Mouse (Mus musculus) bone marrow, adult 2 months (tissue): ENCODE measurements around the gene Xrcc6. TPM values are rescaled to one million over a fixed set of nuclear protein-coding genes. Genes with fewer than 3 reads are reported as not detected.

Experiments used
- H3K27ac ChIP-seq: fragments of 200-500 bp; 2 replicates; pipeline ENCODE4 v1.5.1; 2012; ENCODE audit warnings: low read depth, mild to moderate bottlenecking, control low read depth, inconsistent platforms, low read length; ENCODE audit not compliant: control insufficient read depth, poor library complexity, insufficient read depth
- H3K4me1 ChIP-seq: fragments of 200-500 bp; 2 replicates; pipeline ENCODE4 v1.6.1; 2011; ENCODE audit warnings: low read length; ENCODE audit not compliant: control insufficient read depth, insufficient read depth
- H3K4me3 ChIP-seq: fragments of 200-500 bp; replicated peaks from 2 replicates; pipeline ENCODE3; 2011; ENCODE audit warnings: mild to moderate bottlenecking, low read depth, low read length, control low read depth; ENCODE audit not compliant: control insufficient read depth
- CTCF ChIP-seq: fragments of 200-500 bp; IDR thresholded peaks from 2 replicates; pipeline ENCODE4 v1.5.1; 2011; ENCODE audit warnings: low read length, control low read depth; ENCODE audit not compliant: control insufficient read depth, insufficient read depth
- POLR2A ChIP-seq: fragments of 200-500 bp; IDR thresholded peaks from 2 replicates; pipeline ENCODE4 v1.6.1; 2011; ENCODE audit warnings: low read depth, mild to moderate bottlenecking, control low read depth, low read length, borderline replicate concordance; ENCODE audit not compliant: control insufficient read depth
- WGBS: fragments of 180-500 bp; shearing (Covaris S2); methylation state at CpG from one replicate; pipeline ENCODE4 v1.1.7; 2018; 5-methylcytosine and 5-hydroxymethylcytosine counted together
- polyA plus RNA-seq: library from polyadenylated mRNA; stranded (reverse); fragments of >200 nt; gene quantifications from 2 replicates; pipeline ENCODE4 v1.2.4, GENCODE M21; 2011; ENCODE audit warnings: low replicate concordance; ENCODE audit not compliant: missing spikeins, insufficient read depth, insufficient read length

Xrcc6 gene
- polyA plus RNA-seq, 1 experiment, result 96.2 TPM

DNA sequence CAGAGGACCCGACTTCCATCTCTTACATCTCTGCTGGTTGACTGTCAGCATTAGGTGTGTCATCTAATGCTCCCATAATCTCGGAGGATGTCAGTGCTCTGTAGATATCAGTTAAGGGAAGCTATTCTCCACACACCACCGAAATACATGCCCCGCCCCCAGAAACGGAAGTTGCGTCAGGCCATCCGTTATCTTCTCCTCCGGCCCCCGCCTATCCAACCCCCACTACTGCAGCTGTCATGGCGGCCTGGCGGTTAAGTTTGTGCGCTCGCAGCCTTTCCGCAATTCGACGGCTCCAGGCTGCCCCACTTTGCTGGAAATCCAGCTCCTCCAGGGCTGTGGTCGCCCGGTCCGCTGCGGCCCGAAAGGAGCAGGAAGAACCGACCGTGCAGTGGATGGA, 7.3 kb upstream of the Xrcc6 start, which contains the start of gene 1700029P11Rik:
TSS of gene 1700029P11Rik (plus strand) at position 220 of the 400 bp plus-strand sequence.
- no peak for TF ChIP-seq CTCF
- TF ChIP-seq POLR2A, result no peak
- no peak within 1 kb of the TSS for H3K4me3 ChIP-seq
- H3K4me1 ChIP-seq, result no peaks in the 10 kb centered on the region
- WGBS, result 84% methylated on average over 23 of the region's 23 CpGs
- H3K27ac ChIP-seq, result no peak within 1 kb of the TSS

- Histone ChIP-seq H3K4me1 (no peaks in the 10 kb centered on the region), H3K27ac (no peak overlapping the region), H3K4me3 (no peak overlapping the region)
- WGBS, result 77% methylated on average over 1 of the region's 1 CpGs
- TF ChIP-seq CTCF, result no peak
- no peak for TF ChIP-seq POLR2A
These were observed 5.5 kb upstream of the Xrcc6 start for GRCm38 (mm10) chr15:81982173-81982572.

DNA sequence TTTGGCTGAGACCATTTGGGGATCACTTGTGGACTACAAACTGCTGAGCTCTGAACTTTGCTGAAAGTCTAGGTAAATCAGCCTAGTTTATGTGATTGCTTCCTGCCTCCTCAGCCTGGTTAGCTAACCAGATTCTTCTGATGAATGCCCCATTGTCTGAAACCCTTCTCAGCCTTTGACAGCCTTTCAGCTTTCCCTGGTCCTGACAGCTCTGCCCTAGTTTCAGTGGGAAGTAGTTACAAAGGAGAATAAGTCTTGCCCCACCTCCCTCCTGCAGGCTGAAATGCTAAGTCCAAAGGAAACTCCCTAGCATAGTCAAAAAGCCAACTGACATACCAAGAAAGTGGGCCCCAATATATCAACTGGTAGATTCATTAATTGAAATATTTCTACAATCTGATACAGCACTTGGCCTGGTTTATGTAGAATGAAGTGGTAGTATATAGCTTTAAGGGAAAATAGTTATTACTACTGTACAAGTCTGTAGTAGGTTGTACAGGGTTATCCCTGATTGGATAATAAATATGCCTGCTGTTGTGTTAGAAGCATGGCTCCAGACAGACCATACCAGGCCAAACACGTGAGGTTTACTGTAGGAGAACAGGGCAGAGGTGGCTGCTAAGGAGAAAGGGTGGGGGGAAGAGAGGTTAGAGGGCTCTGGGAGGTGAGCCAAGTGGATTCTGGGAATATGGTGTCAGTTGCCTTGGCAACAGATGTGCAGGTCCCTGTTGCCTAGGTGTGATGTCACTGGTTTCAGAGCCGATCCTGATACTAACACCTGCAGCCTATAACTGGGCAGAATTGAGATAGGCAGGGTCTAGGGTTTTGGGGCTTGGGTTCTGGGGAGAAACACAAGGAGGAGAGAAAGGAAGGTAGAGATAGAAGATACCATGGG, 2.1 kb upstream of the Xrcc6 start:
- TF ChIP-seq CTCF (no peak), POLR2A (no peak)
- H3K4me3 ChIP-seq, result no peak overlapping the region
- no peak overlapping the region for H3K27ac ChIP-seq
- no peaks in the 10 kb centered on the region for H3K4me1 ChIP-seq
- WGBS, result 86% methylated on average over 2 of the region's 2 CpGs

GRCm38 (mm10) chr15:81989371-81990062, 1.9 kb downstream of the Xrcc6 start:
- Histone ChIP-seq H3K4me1 (no peaks in the 10 kb centered on the region; the same call in 1 of the 2 replicates), H3K27ac (no peak overlapping the region), H3K4me3 (no peak overlapping the region)
- 59% methylated on average over 11 of the region's 11 CpGs for WGBS
- TF ChIP-seq POLR2A (no peak), CTCF (peak; percentile 79)

- Histone ChIP-seq H3K4me1 (no peaks in the 10 kb centered on the region; the same call in 1 of the 2 replicates), H3K27ac (no peak overlapping the region), H3K4me3 (no peak overlapping the region)
- TF ChIP-seq POLR2A, result no peak
- WGBS, result 41% methylated on average over 7 of the region's 7 CpGs
These were observed 2.9 kb downstream of the Xrcc6 start for GRCm38 (mm10) chr15:81990549-81990948.

- H3K4me3 ChIP-seq, result no peak overlapping the region
- WGBS, result 94% methylated on average over 6 of the region's 6 CpGs
- H3K27ac ChIP-seq, result no peak overlapping the region
- no peaks in the 10 kb centered on the region; the same call in 1 of the 2 replicates for H3K4me1 ChIP-seq
- TF ChIP-seq CTCF (no peak), POLR2A (no peak)
These were observed 6.4 kb downstream of the Xrcc6 start for GRCm38 (mm10) chr15:81993992-81994391.

DNA sequence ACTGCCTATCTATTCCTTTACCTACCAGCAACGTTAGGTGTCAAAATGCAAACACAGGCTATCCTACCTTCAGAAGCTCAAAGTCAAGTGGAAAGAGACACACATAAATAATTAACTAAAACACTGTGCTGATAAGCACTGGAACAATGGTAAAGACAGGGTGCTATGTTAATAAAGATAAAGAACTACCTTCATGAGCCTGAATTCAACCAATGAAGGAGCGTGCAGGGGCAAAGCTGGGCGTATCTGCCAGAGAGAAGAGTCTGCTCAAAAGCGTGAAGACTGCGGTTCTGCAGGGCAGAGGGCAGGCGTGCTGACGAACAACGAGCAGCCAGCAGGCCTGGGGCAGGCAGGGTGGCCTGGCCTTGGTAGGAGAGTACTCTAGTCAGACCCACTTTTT, 16.6 kb downstream of the Xrcc6 start:
- no peak overlapping the region for H3K4me3 ChIP-seq
- no peak overlapping the region for H3K27ac ChIP-seq
- H3K4me1 ChIP-seq, result no peaks in the 10 kb centered on the region; the same call in 1 of the 2 replicates
- TF ChIP-seq POLR2A, result no peak
- no peak for TF ChIP-seq CTCF
- WGBS, result 60% methylated on average over 8 of the region's 8 CpGs

DNA sequence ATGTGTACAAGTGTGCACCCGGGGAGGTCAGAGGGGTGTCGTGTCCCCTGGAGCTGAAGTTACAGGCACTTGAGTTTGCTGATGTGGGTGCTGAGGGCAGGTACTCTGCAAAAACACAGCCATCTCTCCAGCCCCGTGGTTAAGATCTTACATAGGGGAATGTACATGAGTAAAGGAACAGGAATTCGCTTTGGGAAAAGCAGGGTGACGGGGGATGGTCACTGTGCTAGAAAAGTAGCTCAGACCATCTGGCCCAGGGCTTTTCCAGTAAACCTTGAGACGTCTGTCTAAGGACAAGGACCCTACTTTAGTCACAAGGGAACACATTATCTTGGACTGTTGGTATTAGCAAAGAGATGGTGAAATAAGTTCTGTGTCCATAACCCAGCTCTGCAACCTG, 24.3 kb downstream of the Xrcc6 start:
- no peak for TF ChIP-seq CTCF
- no peak for TF ChIP-seq POLR2A
- Histone ChIP-seq H3K27ac (no peak overlapping the region), H3K4me1 (no peaks in the 10 kb centered on the region; the same call in 1 of the 2 replicates), H3K4me3 (no peak overlapping the region)
- 73% methylated on average over 6 of the region's 6 CpGs for WGBS
